Mouse (Mus musculus): Measurements from ENCODE around the gene Gm49486.
A peak's percentile ranks its signal among the peaks of the same experiment; 100 is the strongest.

The Gm49486 gene

GRCm38 (mm10) chr15:79270317-79271123, 41.3 kb downstream of the Gm49486 start:
- peak; percentile 90 for DNase-seq (ENCODE audit: low read depth)

GRCm38 (mm10) chr15:79271124-79271746, 42.0 kb downstream of the Gm49486 start:
- DNase-seq (ENCODE audit: low read depth), result peak; percentile 86

GRCm38 (mm10) chr15:79273020-79273419, 43.8 kb downstream of the Gm49486 start:
- DNase-seq (ENCODE audit: low read depth), result no peak

GRCm38 (mm10) chr15:79277728-79278127, 48.5 kb downstream of the Gm49486 start:
- no peak for DNase-seq (ENCODE audit: low read depth)

- DNase-seq (ENCODE audit: low read depth), result peak; percentile 78
Measured at GRCm38 (mm10) chr15:79280209-79280608, 51.0 kb downstream of the Gm49486 start.

GRCm38 (mm10) chr15:79280850-79281249, 51.7 kb downstream of the Gm49486 start:
- DNase-seq (ENCODE audit: low read depth), result no peak

- peak; percentile 78 for DNase-seq (ENCODE audit: low read depth)
Measured at GRCm38 (mm10) chr15:79281389-79281788, 52.2 kb downstream of the Gm49486 start.

- DNase-seq (ENCODE audit: low read depth), result no peak
Measured at GRCm38 (mm10) chr15:79282434-79282833, 53.2 kb downstream of the Gm49486 start.

- DNase-seq (ENCODE audit: low read depth), result no peak
Measured at GRCm38 (mm10) chr15:79283371-79283770, 54.2 kb downstream of the Gm49486 start.

GRCm38 (mm10) chr15:79285399-79285798, 56.2 kb downstream of the Gm49486 start, which contains the start of gene Baiap2l2:
TSS of gene Baiap2l2 (minus strand) at chr15:79285537.
- DNase-seq (ENCODE audit: low read depth), result no peak

GRCm38 (mm10) chr15:79286141-79286540, 57.0 kb downstream of the Gm49486 start:
- DNase-seq (ENCODE audit: low read depth), result no peak

GRCm38 (mm10) chr15:79287091-79287490, 57.9 kb downstream of the Gm49486 start:
- no peak for DNase-seq (ENCODE audit: low read depth)

- DNase-seq (ENCODE audit: low read depth), result no peak
Measured at GRCm38 (mm10) chr15:79288387-79288786, 59.2 kb downstream of the Gm49486 start.

GRCm38 (mm10) chr15:79289441-79289840, 60.2 kb downstream of the Gm49486 start:
- DNase-seq (ENCODE audit: low read depth), result no peak

GRCm38 (mm10) chr15:79290340-79290739, 61.1 kb downstream of the Gm49486 start:
- no peak for DNase-seq (ENCODE audit: low read depth)

GRCm38 (mm10) chr15:79292779-79293178, 63.6 kb downstream of the Gm49486 start:
- DNase-seq (ENCODE audit: low read depth), result no peak

GRCm38 (mm10) chr15:79298553-79298952, 69.4 kb downstream of the Gm49486 start:
- DNase-seq (ENCODE audit: low read depth), result no peak

- DNase-seq (ENCODE audit: low read depth), result no peak
Measured at GRCm38 (mm10) chr15:79299563-79300155, 70.5 kb downstream of the Gm49486 start.

GRCm38 (mm10) chr15:79303725-79304124, 74.5 kb downstream of the Gm49486 start:
- no peak for DNase-seq (ENCODE audit: low read depth)

GRCm38 (mm10) chr15:79304832-79305231, 75.6 kb downstream of the Gm49486 start:
- no peak for DNase-seq (ENCODE audit: low read depth)

- no peak for DNase-seq (ENCODE audit: low read depth)
Measured at GRCm38 (mm10) chr15:79306043-79306637, 76.9 kb downstream of the Gm49486 start.
